Mouse (Mus musculus) lung, adult 2 months (tissue): Measurements from ENCODE around the gene Pitpnm3. TPM values are rescaled to one million over a fixed set of nuclear protein-coding genes. Genes with fewer than 3 reads are reported as not detected.

Source experiments
- DNase-seq: peaks from one replicate; pipeline ENCODE4 v3.0.0; 2022
- H3K4me1 ChIP-seq: fragments of 200-500 bp; 2 replicates; pipeline ENCODE4 v1.6.1; 2011; ENCODE audit warnings: low read length; ENCODE audit not compliant: control insufficient read depth, insufficient read depth
- H3K4me3 ChIP-seq: fragments of 200-500 bp; replicated peaks from 2 replicates; pipeline ENCODE3; 2011; ENCODE audit warnings: low read depth, mild to moderate bottlenecking, control low read depth, low read length; ENCODE audit errors: extremely low read depth
- CTCF ChIP-seq: fragments of 200-500 bp; IDR thresholded peaks from 2 replicates; pipeline ENCODE4 v1.5.1; 2011; ENCODE audit warnings: mild to moderate bottlenecking, low read length, control low read depth; ENCODE audit not compliant: insufficient read depth
- POLR2A ChIP-seq: fragments of 200-500 bp; IDR thresholded peaks from 2 replicates; pipeline ENCODE4 v1.6.1; 2011; ENCODE audit warnings: low read depth, mild to moderate bottlenecking, control low read depth, low read length, borderline replicate concordance; ENCODE audit errors: extremely low read depth
- WGBS: fragments of 180-500 bp; shearing (Covaris S2); methylation state at CpG from one replicate; pipeline ENCODE4 v1.1.7; 2018; 5-methylcytosine and 5-hydroxymethylcytosine counted together
- polyA plus RNA-seq: library from polyadenylated mRNA; depleted of rRNA; stranded (reverse); fragments of >200 nt; gene quantifications from 2 replicates; pipeline ENCODE4 v1.2.3, GENCODE M21; 2012

The Pitpnm3 gene
- polyA plus RNA-seq, 1 experiment = 30.0 TPM

DNA sequence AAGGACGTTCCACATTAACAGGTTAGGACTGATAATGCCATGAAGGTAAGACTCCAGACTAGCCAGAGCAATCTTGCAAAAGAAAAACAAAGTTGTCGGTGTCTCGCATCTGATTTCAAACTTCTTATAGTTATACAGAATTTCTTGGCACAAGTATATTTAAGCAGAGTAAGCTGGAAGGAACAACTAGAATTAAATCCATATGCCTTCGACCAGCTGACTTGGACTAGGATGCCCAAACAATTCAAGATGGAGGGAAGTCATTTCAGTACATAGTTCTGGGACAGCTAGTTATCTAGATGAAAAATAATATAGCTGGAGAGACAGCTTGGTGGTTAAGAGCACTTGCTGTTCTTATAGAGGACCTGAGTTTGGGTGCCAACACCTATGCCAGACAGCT lies 34.6 kb downstream of the Pitpnm3 start:
- Histone ChIP-seq H3K4me1 (no peaks in the 10 kb centered on the region), H3K4me3 (no peak overlapping the region)
- 83% methylated on average over 4 of the region's 4 CpGs for WGBS
- TF ChIP-seq CTCF (no peak), POLR2A (no peak)
- no peak for DNase-seq

DNA sequence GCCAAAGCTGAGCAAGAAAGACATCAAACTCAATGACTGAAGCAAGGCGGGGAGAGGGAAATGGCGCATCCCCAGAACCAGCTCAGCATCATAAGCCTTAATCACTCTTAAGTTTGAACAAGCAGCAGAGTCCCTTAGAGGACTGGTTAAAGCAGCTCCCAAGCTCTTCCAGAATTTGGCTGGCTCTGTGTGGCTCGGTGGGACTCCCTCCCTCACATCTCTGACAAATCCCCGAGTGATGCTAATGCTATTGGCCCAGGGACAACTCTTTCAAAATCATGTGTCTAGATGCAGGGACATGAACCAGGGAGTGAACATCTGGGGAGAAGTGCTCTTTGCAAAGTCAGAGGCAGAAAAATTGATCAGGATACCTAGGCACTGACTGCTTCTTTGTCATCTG lies 36.4 kb downstream of the Pitpnm3 start:
- H3K4me1 ChIP-seq = peaks cover 2% of the 10 kb centered on the region; the same call in 1 of the 2 replicates
- H3K4me3 ChIP-seq = no peak overlapping the region
- TF ChIP-seq POLR2A (no peak), CTCF (no peak)
- DNase-seq = no peak
- WGBS = 63% methylated on average over 4 of the region's 4 CpGs

DNA sequence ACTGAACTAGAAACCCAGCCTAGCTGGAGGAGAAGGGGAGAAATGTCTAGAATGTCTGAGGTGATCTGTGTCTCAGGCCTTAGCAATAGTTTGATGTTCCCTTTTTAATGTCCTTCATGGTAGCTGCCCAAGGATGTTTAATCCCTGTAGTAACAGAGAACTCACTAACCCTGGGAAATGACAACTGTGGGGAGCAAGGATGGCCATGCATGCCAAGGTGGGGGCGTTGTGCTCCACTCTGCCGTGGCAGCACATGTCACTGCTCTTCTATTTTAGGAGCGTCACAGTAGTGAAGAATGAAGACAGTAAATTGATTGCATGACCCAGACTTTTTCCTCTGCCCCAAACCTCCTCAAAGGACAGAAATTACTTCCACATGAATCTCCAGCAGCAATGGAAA lies 37.6 kb downstream of the Pitpnm3 start:
- 82% methylated on average over 3 of the region's 3 CpGs for WGBS
- no peak overlapping the region for H3K4me3 ChIP-seq
- peaks cover 3% of the 10 kb centered on the region; the same call in 1 of the 2 replicates for H3K4me1 ChIP-seq
- no peak for TF ChIP-seq POLR2A
- no peak for TF ChIP-seq CTCF
- DNase-seq = no peak

DNA sequence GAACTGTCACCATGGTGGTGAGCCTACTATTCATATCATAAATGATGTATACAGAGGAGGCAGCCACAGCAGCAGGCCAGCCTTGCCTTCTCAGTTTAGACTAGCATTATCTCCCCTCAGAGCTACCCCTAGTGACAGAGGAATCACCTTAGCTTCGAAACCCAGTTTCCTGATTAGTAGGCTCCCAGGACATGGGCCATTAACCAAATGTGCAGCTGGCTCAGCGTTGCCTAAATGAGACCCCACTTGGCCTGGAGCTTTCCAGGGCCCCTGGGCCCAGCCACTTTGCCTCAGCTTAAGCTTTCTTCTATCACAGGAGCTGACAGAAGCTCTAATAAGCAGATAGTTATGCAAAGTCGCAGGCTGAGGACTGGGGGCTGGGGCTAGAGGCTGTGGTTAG lies 39.6 kb downstream of the Pitpnm3 start:
- Histone ChIP-seq H3K4me3 (no peak overlapping the region), H3K4me1 (peaks cover 3% of the 10 kb centered on the region; the same call in 1 of the 2 replicates)
- TF ChIP-seq POLR2A (no peak), CTCF (no peak)
- WGBS = 71% methylated on average over 3 of the region's 3 CpGs
- no peak for DNase-seq

DNA sequence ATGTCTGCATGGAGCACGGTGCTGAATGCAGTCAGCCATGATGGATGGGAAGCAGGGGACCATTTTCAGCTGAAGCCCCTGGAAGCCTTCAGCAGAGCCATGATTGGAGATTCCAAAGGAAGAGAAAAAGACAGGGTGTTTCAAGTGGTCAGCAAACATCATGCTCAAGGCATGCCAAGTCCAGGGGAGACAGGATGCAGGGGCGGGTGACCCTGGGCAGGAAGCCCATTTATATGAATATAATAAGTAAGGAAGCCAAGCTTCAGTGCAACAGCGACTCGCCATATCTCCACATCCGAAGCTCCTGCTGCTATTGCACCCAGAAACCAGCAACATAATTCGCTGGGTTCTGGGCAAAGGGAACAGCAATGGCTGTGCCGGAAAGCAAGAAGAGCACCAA lies 41.1 kb downstream of the Pitpnm3 start:
- peaks cover 3% of the 10 kb centered on the region; the same call in 1 of the 2 replicates for H3K4me1 ChIP-seq

DNA sequence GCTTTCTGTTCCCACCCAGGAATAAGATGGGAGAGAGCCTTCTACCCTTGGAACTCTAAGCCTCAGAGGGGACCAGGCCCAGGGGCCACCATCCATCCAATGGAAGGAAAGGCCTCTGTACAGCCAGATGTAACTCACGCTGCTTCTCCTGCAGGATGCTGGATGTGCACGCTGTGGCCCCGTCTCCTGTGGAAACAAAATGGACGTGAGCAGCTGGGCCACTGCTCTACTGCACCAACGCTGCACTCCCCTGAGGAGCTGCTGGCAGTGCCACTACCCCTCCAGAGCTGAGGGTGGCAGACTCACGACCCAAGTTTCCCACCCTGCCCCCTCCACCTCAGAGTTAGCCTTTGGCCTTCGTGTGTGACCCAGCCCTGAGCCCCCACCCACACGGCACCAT lies 43.2 kb downstream of the Pitpnm3 start:
- WGBS = 67% methylated on average over 8 of the region's 8 CpGs
- TF ChIP-seq POLR2A (no peak), CTCF (no peak)
- no peak overlapping the region for H3K4me3 ChIP-seq
- H3K4me1 ChIP-seq = peaks cover 3% of the 10 kb centered on the region; the same call in 1 of the 2 replicates
- DNase-seq = no peak

More for the DNA sequence above, 41.1 kb downstream of the Pitpnm3 start:
- peak; percentile 26 for DNase-seq
- 39% methylated on average over 7 of the region's 7 CpGs for WGBS
- TF ChIP-seq CTCF (no peak), POLR2A (no peak)
- no peak overlapping the region for H3K4me3 ChIP-seq

DNA sequence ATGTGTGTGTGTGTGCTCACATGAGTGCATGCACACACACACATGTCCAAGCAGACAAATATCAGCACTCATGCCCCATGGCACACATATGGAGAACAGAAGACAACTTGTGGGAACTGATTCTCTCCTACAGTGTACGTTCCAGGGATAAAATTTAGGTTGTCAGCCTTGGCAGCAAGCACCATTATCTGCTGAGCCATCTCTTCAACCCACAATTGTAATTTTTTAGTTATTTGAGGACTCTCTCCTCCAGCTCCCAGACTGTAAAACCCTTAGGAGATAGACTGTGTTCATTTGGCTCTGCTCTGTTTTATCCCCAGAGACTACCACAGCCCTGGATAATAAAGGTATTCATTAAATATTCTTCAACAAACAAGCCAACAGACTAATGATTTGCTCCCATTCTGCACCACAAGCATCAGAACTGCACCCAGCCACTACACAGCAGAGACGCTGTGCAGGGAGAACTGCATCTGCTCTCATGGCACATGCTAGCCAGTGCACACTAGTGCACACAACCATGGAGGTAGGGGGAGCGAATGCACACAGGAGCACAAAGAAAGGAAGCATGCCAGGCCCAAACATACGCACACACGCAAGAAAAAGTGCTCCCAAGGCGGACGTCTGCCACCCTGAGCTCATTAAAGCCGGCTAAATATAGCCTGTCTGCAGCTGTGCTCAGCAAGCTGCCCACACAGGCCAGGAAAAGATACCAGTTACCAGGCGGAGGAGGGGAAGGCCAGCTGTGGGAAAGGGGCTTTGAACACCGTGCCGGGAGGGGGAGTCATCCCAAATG lies 49.1 kb downstream of the Pitpnm3 start:
- no peak for DNase-seq
- H3K4me3 ChIP-seq = no peak overlapping the region
- TF ChIP-seq POLR2A = no peak
- TF ChIP-seq CTCF = no peak
- WGBS = 33% methylated on average over 11 of the region's 11 CpGs
- H3K4me1 ChIP-seq = 0 out of 2 replicates have a peak, but pooled peaks cover 2% of the 10 kb centered on the region

DNA sequence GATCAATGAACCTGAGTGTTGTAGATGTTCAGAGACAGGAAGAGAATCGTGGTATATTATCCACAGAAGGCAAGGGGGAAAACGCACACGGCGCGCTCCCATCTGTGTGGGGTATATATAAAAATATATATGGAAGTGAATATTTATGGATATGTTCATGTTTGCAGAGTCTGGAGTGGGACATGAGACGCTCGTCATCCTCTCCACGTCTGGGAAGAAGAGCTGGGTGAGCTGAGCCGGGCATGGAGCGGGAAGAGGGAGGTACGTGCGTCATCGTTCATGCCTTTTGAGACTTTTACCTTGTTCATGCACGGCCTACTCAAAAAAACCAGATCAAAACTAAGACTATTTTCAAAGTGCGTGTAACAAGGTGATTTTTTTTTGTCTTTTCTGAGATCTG lies 51.2 kb downstream of the Pitpnm3 start:
- no peak for TF ChIP-seq POLR2A
- no peak for TF ChIP-seq CTCF
- 94% methylated on average over 15 of the region's 15 CpGs for WGBS
- H3K4me1 ChIP-seq = 0 out of 2 replicates have a peak, but pooled peaks cover 2% of the 10 kb centered on the region
- no peak for DNase-seq
- no peak overlapping the region for H3K4me3 ChIP-seq

DNA sequence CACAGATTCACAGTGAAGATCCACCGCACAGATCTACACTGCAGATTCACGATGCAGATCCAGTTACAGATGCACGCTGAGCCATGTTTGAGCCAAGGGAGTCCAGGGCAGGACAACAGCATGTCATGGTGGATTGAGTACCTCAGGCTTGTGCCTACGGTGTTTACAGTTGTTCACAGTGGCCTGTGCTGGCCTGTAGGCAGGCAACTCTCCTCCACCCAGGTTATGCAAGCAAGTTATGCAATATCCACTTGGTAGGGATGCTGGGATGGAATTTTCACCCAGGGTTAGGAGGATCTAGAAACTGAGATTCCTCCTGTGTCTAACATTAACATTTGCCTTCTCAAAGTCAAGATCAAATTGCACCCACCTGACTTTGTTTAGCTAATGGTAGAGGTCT lies 53.0 kb downstream of the Pitpnm3 start:
- 77% methylated on average over 4 of the region's 4 CpGs for WGBS
- Histone ChIP-seq H3K4me1 (0 out of 2 replicates have a peak, but pooled peaks cover 2% of the 10 kb centered on the region), H3K4me3 (no peak overlapping the region)
- TF ChIP-seq CTCF = no peak
- DNase-seq = peak; percentile 24

DNA sequence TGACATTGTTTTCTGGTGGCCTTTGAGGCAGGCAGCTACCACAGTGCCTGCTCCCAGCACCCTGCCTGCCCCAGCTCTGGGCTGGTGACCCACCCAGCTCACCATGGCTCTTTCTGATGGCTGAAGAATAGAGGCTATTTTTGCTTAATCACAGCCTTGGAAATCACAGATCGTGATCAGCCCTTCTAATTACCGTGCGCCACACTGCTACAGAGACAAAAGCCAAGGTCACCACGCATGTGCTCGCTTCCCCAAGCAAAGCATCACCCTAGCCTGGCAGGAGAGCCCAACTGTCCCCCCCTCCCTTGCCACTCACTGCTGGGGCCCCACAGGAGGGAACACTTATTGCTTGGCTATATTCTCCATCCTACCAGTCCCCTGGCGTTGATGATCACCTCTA lies 55.1 kb downstream of the Pitpnm3 start:
- TF ChIP-seq CTCF (no peak), POLR2A (no peak)
- Histone ChIP-seq H3K4me1 (0 out of 2 replicates have a peak, but pooled peaks cover 2% of the 10 kb centered on the region), H3K4me3 (no peak overlapping the region)
- WGBS = 89% methylated on average over 6 of the region's 6 CpGs
- no peak for DNase-seq
